Mouse (Mus musculus) C2C12 (cell line): ENCODE measurements at regions not wholly inside any gene's neighbourhood (a gene's known extent, or its start where the extent isn't known, plus 50 kb on each side); places are given as distances from the start of the nearest gene placed in this dataset.

Experiments
- CTCF ChIP-seq: IDR thresholded peaks from one replicate; pipeline ENCODE4 v1.5.1; 2011; ENCODE audit not compliant: control insufficient read depth, insufficient read depth, insufficient read length
- MYOD1 ChIP-seq: IDR thresholded peaks from one replicate; pipeline ENCODE4 v1.6.1; 2011; ENCODE audit warnings: low read depth; ENCODE audit not compliant: control insufficient read depth, insufficient read length
- USF1 ChIP-seq: IDR thresholded peaks from one replicate; pipeline ENCODE4 v1.6.1; 2011; ENCODE audit warnings: low read depth, mild to moderate bottlenecking, control low read depth, moderate library complexity

GRCm38 (mm10) chr2:21060347-21060650 is 91.6 kb upstream of the Arhgap21 start:
- no peak for TF ChIP-seq CTCF
- TF ChIP-seq USF1, result no peak
- TF ChIP-seq MYOD1, result no peak
